Mouse (Mus musculus): ENCODE results near the gene Btg1.
A peak's percentile ranks its signal among the peaks of the same experiment; 100 is the strongest.

Gene Btg1

GRCm38 (mm10) chr10:96616709-96617116, at the start of gene Btg1:
Gene Btg1 (plus strand): TSS chr10:96617006.
- DNase-seq (ENCODE audit: extremely low spot score, low spot score) = peak; percentile 99

- DNase-seq (ENCODE audit: extremely low spot score, low spot score) = no peak
Measured at GRCm38 (mm10) chr10:96569469-96569868, 47.3 kb upstream of the Btg1 start.

- no peak for DNase-seq (ENCODE audit: extremely low spot score, low spot score)
Measured at GRCm38 (mm10) chr10:96571176-96571575, 45.6 kb upstream of the Btg1 start.

- DNase-seq (ENCODE audit: extremely low spot score, low spot score) = no peak
Measured at GRCm38 (mm10) chr10:96574786-96575185, 42.0 kb upstream of the Btg1 start.

- DNase-seq (ENCODE audit: extremely low spot score, low spot score) = no peak
Measured at GRCm38 (mm10) chr10:96575338-96575737, 41.5 kb upstream of the Btg1 start.

GRCm38 (mm10) chr10:96578924-96579323, 37.9 kb upstream of the Btg1 start:
- DNase-seq (ENCODE audit: extremely low spot score, low spot score) = no peak

GRCm38 (mm10) chr10:96579436-96579835, 37.4 kb upstream of the Btg1 start:
- DNase-seq (ENCODE audit: extremely low spot score, low spot score) = no peak

GRCm38 (mm10) chr10:96580246-96580645, 36.6 kb upstream of the Btg1 start:
- DNase-seq (ENCODE audit: extremely low spot score, low spot score) = no peak

GRCm38 (mm10) chr10:96581232-96581631, 35.6 kb upstream of the Btg1 start:
- DNase-seq (ENCODE audit: extremely low spot score, low spot score) = no peak

GRCm38 (mm10) chr10:96586191-96586880, 30.5 kb upstream of the Btg1 start:
- DNase-seq (ENCODE audit: extremely low spot score, low spot score) = no peak

- DNase-seq (ENCODE audit: extremely low spot score, low spot score) = no peak
Measured at GRCm38 (mm10) chr10:96586881-96587217, 30.0 kb upstream of the Btg1 start.

- DNase-seq (ENCODE audit: extremely low spot score, low spot score) = no peak
Measured at GRCm38 (mm10) chr10:96588233-96588632, 28.6 kb upstream of the Btg1 start.

- DNase-seq (ENCODE audit: extremely low spot score, low spot score) = no peak
Measured at GRCm38 (mm10) chr10:96589781-96590180, 27.0 kb upstream of the Btg1 start.

- DNase-seq (ENCODE audit: extremely low spot score, low spot score) = no peak
Measured at GRCm38 (mm10) chr10:96592089-96592488, 24.7 kb upstream of the Btg1 start.

- no peak for DNase-seq (ENCODE audit: extremely low spot score, low spot score)
Measured at GRCm38 (mm10) chr10:96595435-96596132, 21.2 kb upstream of the Btg1 start.

- DNase-seq (ENCODE audit: extremely low spot score, low spot score) = no peak
Measured at GRCm38 (mm10) chr10:96596411-96596810, 20.4 kb upstream of the Btg1 start.

- DNase-seq (ENCODE audit: extremely low spot score, low spot score) = no peak
Measured at GRCm38 (mm10) chr10:96599641-96600040, 17.2 kb upstream of the Btg1 start.

- no peak for DNase-seq (ENCODE audit: extremely low spot score, low spot score)
Measured at GRCm38 (mm10) chr10:96601670-96602069, 15.1 kb upstream of the Btg1 start.

GRCm38 (mm10) chr10:96602339-96602738, 14.5 kb upstream of the Btg1 start:
- no peak for DNase-seq (ENCODE audit: extremely low spot score, low spot score)

- no peak for DNase-seq (ENCODE audit: extremely low spot score, low spot score)
Measured at GRCm38 (mm10) chr10:96605168-96605567, 11.6 kb upstream of the Btg1 start.

- DNase-seq (ENCODE audit: extremely low spot score, low spot score) = no peak
Measured at GRCm38 (mm10) chr10:96605856-96606255, 10.9 kb upstream of the Btg1 start.

- DNase-seq (ENCODE audit: extremely low spot score, low spot score) = no peak
Measured at GRCm38 (mm10) chr10:96607617-96608185, 9.1 kb upstream of the Btg1 start.

Measured in neural tube, embryonic 10.5 days (tissue).